Mouse (Mus musculus) hindbrain, embryonic 16.5 days (tissue): ENCODE data around the gene Ppp2r5c. TPM values are rescaled to one million over a fixed set of nuclear protein-coding genes. Genes with fewer than 3 reads are reported as not detected.

Experiments
- ATAC-seq: fragments of 200-750 bp; cut with Nextera tagmentation; 2 replicates; pipeline ENCODE4 v1.8.0; 2017; ENCODE audit warnings: moderate TSS enrichment, moderate library complexity
- H3K27ac ChIP-seq: fragments of 300-500 bp; sonication (generic); 2 replicates; pipeline ENCODE4 v1.5.1; 2014; ENCODE audit warnings: low read depth, mild to moderate bottlenecking, control low read depth, low read length, moderate library complexity
- H3K27me3 ChIP-seq: fragments of 300-500 bp; sonication (generic); replicated peaks from 2 replicates; pipeline ENCODE4 v1.6.1; 2014; ENCODE audit warnings: low read length; ENCODE audit not compliant: control insufficient read depth, insufficient read depth
- H3K36me3 ChIP-seq: fragments of 300-500 bp; sonication (generic); 2 replicates; pipeline ENCODE4 v1.6.1; 2014; ENCODE audit warnings: mild to moderate bottlenecking, low read length, moderate library complexity, mixed read lengths; ENCODE audit not compliant: control insufficient read depth, insufficient read depth
- H3K4me1 ChIP-seq: fragments of 300-500 bp; sonication (generic); 2 replicates; pipeline ENCODE4 v1.6.1; 2014; ENCODE audit warnings: low read depth, low read length; ENCODE audit not compliant: control insufficient read depth, insufficient read depth
- H3K4me2 ChIP-seq: fragments of 300-500 bp; sonication (generic); 2 replicates; pipeline ENCODE4 v1.6.1; 2014; ENCODE audit warnings: mild to moderate bottlenecking, low read length, control low read depth, moderate library complexity
- H3K4me3 ChIP-seq: fragments of 300-500 bp; sonication (generic); 2 replicates; pipeline ENCODE4 v1.5.1; 2014; ENCODE audit warnings: mild to moderate bottlenecking, low read length, control low read depth, moderate library complexity
- H3K9ac ChIP-seq: fragments of 300-500 bp; sonication (generic); 2 replicates; pipeline ENCODE4 v1.6.1; 2014; ENCODE audit warnings: low read depth, mild to moderate bottlenecking, control low read depth, low read length, moderate library complexity
- H3K9me3 ChIP-seq: fragments of 300-500 bp; sonication (generic); 2 replicates; pipeline ENCODE4 v1.6.1; 2014; ENCODE audit warnings: mild to moderate bottlenecking, low read length, moderate library complexity; ENCODE audit not compliant: control insufficient read depth
- WGBS: fragments of 180-500 bp; shearing (Covaris S2); extraction: QIAGEN DNeasy Blood & Tissue Kit; methylation state at CpG from one replicate; pipeline ENCODE4 v1.1.7; 2014; 5-methylcytosine and 5-hydroxymethylcytosine counted together
- polyA plus RNA-seq: library from polyadenylated mRNA; unstranded; fragments of >200 nt; fragmentation: Nextera tagmentation; extraction: Ambion mirVana; gene quantifications from 2 replicates; pipeline ENCODE4 v1.2.1, GENCODE M21; 2015

Ppp2r5c gene
- polyA plus RNA-seq, 1 experiment from 2014 or later, result 136 TPM

- H3K4me1 ChIP-seq, result peaks cover 24% of the 10 kb centered on the region
- no peaks in the 10 kb centered on the region for H3K36me3 ChIP-seq
- no peak overlapping the region for H3K4me2 ChIP-seq
- no peak overlapping the region for H3K9ac ChIP-seq
- ATAC-seq, result no peak
- no peaks in the 10 kb centered on the region for H3K9me3 ChIP-seq
- H3K4me3 ChIP-seq, result no peak overlapping the region
- H3K27me3 ChIP-seq, result no peaks in the 10 kb centered on the region
- 93% methylated on average over 12 of the region's 12 CpGs for WGBS
- H3K27ac ChIP-seq, result no peak overlapping the region
Measured at GRCm38 (mm10) chr12:110489946-110490701, 43.2 kb downstream of the Ppp2r5c start.

DNA sequence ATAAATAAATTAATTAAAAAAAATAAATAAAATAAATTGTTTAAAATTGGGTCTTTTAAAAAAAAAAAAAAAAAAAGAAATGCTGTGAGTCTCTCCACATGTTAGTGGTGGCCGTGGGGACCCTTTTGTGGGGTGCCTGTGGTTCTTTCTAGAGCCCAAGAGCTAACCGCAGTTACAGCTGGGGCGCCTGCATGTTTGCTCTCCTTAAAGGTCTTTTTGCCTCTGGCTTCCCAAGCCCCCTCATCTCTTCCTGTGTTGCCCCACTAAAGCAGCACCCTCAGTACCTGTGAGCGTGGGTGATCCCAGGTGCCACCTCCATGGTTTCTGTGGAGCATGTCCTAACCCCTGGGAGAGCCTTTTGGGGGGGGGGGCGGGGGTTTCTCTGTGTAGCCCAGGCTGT lies 45.5 kb downstream of the Ppp2r5c start:
- no peak overlapping the region for H3K4me2 ChIP-seq
- H3K27ac ChIP-seq, result no peak overlapping the region
- no peak for ATAC-seq
- WGBS, result 97% methylated on average over 5 of the region's 5 CpGs
- H3K4me1 ChIP-seq, result peaks cover 13% of the 10 kb centered on the region
- H3K9ac ChIP-seq, result no peak overlapping the region
- H3K9me3 ChIP-seq, result no peaks in the 10 kb centered on the region
- no peak overlapping the region for H3K4me3 ChIP-seq
- H3K27me3 ChIP-seq, result no peaks in the 10 kb centered on the region
- no peaks in the 10 kb centered on the region for H3K36me3 ChIP-seq

DNA sequence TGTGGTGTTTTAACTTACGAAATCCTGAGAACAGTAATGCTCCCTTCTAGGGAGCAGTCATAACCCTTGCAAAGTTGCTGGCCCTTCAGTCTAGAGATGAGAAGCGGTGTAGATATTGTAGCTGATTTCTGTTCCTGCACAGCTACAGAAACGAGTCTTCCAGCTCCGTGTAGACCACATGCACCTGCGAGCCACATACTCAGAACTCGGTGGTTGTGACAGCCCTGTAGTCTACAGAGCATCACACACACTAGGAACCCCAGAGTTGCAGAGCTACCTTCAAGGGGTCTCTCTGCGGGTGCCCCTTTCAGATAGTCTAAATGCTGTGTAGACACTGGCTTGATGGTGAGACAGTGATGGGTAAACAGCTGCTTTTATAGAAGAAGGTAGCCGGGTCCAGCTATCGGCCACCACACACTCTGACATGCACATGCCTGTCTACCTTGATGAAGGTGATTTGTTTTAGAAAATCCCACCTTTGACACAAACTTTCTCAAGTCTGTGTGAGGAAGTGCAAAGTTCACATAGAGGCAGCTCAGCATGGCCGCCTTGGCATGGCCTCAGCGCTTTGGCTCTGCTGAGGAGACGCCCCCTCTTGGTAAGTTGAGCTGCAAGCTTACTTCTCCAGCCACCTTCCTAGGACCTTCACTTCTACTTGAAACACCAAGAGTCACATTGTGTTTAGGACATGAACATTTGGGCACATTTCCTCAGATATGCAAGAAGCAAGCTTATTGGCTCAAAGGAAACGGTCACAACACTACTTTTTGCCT lies 46.9 kb downstream of the Ppp2r5c start:
- ATAC-seq, result no peak
- Histone ChIP-seq H3K9me3 (no peaks in the 10 kb centered on the region), H3K27me3 (no peaks in the 10 kb centered on the region), H3K4me1 (peaks cover 10% of the 10 kb centered on the region), H3K9ac (no peak overlapping the region), H3K27ac (no peak overlapping the region), H3K36me3 (no peaks in the 10 kb centered on the region), H3K4me3 (no peak overlapping the region), H3K4me2 (no peak overlapping the region)
- 98% methylated on average over 13 of the region's 13 CpGs for WGBS

DNA sequence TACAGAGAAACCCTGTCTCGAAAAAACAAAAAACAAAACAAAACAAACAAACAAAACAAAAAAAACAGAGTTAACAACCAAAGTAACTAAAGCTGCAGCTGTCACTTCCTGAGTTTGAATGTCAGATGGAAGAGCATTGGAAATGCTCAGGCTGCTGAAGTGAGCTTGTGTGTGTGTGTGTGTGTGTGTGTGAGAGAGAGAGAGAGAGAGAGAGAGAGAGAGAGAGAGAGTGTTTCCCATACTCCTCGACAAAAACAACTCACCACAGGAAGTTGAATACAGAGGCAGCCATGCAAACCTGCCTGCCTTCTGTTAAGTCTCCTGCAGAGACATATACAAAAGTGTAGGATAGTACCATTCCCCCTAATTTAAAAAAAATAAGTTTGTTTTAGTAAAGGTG lies 47.9 kb downstream of the Ppp2r5c start:
- ATAC-seq, result no peak
- H3K4me2 ChIP-seq, result no peak overlapping the region
- WGBS, result 69% methylated on average over 2 of the region's 2 CpGs

DNA sequence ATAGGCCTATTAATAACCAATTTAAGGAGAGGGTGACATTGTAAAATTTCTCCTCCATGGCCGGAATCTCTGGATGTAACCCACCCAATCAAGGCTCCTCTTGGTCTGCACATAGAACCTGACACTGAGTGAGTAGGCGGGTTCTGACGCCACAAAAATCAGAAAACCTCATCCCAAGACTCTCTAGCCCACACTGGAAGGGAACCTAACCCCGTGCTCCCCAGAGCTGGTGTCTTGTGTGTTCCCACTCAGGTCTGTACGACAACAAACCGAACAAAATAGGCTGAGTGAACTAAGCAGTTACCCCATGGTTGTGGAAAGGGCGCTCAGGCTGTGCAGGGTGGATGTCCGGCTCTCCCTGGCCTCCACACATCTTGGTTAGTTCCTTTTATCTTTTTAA lies 48.3 kb downstream of the Ppp2r5c start:
- 99% methylated on average over 8 of the region's 8 CpGs for WGBS
- Histone ChIP-seq H3K36me3 (no peaks in the 10 kb centered on the region), H3K4me1 (peaks cover 6% of the 10 kb centered on the region), H3K4me3 (no peak overlapping the region), H3K9ac (no peak overlapping the region), H3K4me2 (no peak overlapping the region), H3K9me3 (no peaks in the 10 kb centered on the region), H3K27me3 (no peaks in the 10 kb centered on the region), H3K27ac (no peak overlapping the region)
- ATAC-seq, result no peak

More for the DNA sequence above, 47.9 kb downstream of the Ppp2r5c start:
- H3K27ac ChIP-seq, result no peak overlapping the region
- H3K36me3 ChIP-seq, result no peaks in the 10 kb centered on the region
- no peak overlapping the region for H3K4me3 ChIP-seq
- peaks cover 6% of the 10 kb centered on the region for H3K4me1 ChIP-seq
- no peaks in the 10 kb centered on the region for H3K27me3 ChIP-seq
- H3K9ac ChIP-seq, result no peak overlapping the region
- no peaks in the 10 kb centered on the region for H3K9me3 ChIP-seq

DNA sequence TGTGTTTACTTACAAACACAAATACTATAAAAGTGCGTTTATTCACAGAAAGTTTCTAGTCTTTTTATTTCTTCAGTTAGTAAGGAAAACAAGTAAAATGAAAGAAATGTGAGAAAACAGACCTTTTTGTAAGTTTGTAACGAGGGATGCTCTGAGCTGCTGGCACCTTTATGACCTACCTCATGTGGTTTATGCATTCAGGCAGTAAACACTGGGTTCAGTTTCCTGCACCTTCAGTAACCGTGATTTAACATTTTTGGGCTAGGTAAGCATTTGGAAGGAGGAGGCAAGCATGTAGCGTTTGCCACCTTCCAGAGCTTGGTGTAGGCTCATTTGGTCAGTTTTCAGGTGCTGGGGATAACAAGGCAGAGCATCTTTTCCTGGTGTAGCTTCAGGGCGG lies 49.1 kb downstream of the Ppp2r5c start:
- Histone ChIP-seq H3K4me1 (peaks cover 6% of the 10 kb centered on the region), H3K4me2 (no peak overlapping the region), H3K4me3 (no peak overlapping the region), H3K9ac (no peak overlapping the region), H3K36me3 (no peaks in the 10 kb centered on the region), H3K27me3 (no peaks in the 10 kb centered on the region), H3K9me3 (no peaks in the 10 kb centered on the region), H3K27ac (no peak overlapping the region)
- WGBS, result 91% methylated on average over 5 of the region's 5 CpGs
- ATAC-seq, result no peak

DNA sequence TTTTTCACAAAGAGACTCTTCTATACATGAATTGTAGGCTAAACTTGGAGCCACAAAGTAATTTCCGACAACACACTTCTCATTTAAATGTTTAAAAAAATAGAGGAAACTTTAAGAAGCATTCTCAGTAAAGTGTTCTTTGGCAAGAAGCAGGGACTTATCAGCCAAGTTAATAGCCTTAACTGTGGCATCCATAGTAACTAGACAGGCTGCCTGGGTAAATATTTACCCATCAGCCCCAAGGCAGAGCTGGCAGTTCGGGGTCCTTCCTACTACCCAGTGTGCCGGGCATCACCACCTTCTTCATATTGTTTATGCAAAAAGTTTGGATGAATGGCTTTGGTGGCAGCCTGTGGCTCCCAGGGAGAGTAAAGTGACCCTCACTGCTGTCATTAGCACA lies 50.1 kb downstream of the Ppp2r5c start:
- ATAC-seq, result no peak
- Histone ChIP-seq H3K36me3 (no peaks in the 10 kb centered on the region), H3K27me3 (no peaks in the 10 kb centered on the region), H3K27ac (no peak overlapping the region), H3K9me3 (no peaks in the 10 kb centered on the region), H3K4me1 (peaks cover 6% of the 10 kb centered on the region), H3K9ac (no peak overlapping the region), H3K4me2 (no peak overlapping the region), H3K4me3 (no peak overlapping the region)
- WGBS, result 71% methylated on average over 3 of the region's 3 CpGs

- Histone ChIP-seq H3K4me3 (no peak overlapping the region), H3K9ac (no peak overlapping the region), H3K27me3 (no peaks in the 10 kb centered on the region), H3K4me1 (peaks cover 6% of the 10 kb centered on the region), H3K4me2 (no peak overlapping the region), H3K9me3 (no peaks in the 10 kb centered on the region), H3K27ac (no peak overlapping the region), H3K36me3 (no peaks in the 10 kb centered on the region)
- no peak for ATAC-seq
- 89% methylated on average over 8 of the region's 8 CpGs for WGBS
Measured at GRCm38 (mm10) chr12:110497485-110497884, 50.6 kb downstream of the Ppp2r5c start.
